Mouse (Mus musculus): ENCODE data around the gene Wfdc18.

DNA sequence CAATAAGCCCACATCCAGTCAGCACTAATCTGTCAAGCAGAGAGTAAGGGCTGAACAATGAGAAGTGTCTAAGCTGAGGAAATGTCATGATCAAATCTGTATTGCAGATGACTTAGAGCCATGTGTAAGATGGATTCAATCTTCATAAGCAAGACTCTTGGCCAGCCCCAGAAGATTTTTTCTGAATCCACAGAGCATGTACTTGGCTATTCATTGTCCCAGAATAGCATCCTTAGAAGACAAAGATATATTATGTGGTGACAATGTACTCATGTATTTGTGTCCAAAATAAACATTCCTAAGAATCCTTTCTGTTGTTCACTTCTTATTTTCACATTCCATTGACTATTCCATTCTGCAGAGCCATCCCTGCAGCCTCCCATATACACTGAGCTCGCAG lies 18.9 kb upstream of the Wfdc18 start:
- TF ChIP-seq ZC3H11A (IDR thresholded peaks at IDR 0.05; ENCODE audit: borderline replicate concordance, low read depth, low read length) (no peak), ZNF384 (IDR thresholded peaks at IDR 0.05; ENCODE audit: low read depth, low read length) (no peak), HCFC1 (IDR thresholded peaks at IDR 0.05; ENCODE audit: borderline replicate concordance, insufficient read depth, low read length) (no peak), CHD2 (IDR thresholded peaks at IDR 0.05; ENCODE audit: low read depth, low read length) (no peak)

All from ES-E14 (cell line).